Comparison of ENCODE assay signal across 11 mouse cellular contexts in genomic region chr15:80681466-80681881, GRCm38 (mm10). TPM values are rescaled to one million over a fixed set of nuclear protein-coding genes. Genes with fewer than 3 reads are reported as not detected.
DNase-seq lines count a peak whose midpoint lies in the region; ATAC-seq and TF ChIP-seq lines count a peak whose summit lies in the region.
"Had no signal": no experiment of that assay in that cellular context is flagged by ENCODE, and none has a peak within 500 bp of the region (broad histone marks: within the 10 kb centered on the region; RNA-seq: fewer than 3 reads in every experiment).

No protein-coding gene starts in this region.

- 76% methylated on average over 4 of the region's 4 CpGs for WGBS in kidney, embryonic 16.5 days

- 0 out of 2 replicates have a peak, but pooled peaks have one; percentile 29 for TF ChIP-seq POLR2A in CH12.LX (IDR thresholded peaks at IDR 0.05; ENCODE audit: low read depth, low read length)

- ATAC-seq in kidney, embryonic 16.5 days (ENCODE audit: low FRiP score, low TSS enrichment) = no peak
- ATAC-seq in hematopoietic stem cell, adult 5-6 weeks (replicated peaks in 1 of 2; ENCODE audit: insufficient read depth in 1 of 2, low FRiP score in 2 of 2, low TSS enrichment in 1 of 2, low read depth in 1 of 2, poor library complexity in 2 of 2, severe bottlenecking in 2 of 2) = peak; percentile 38 to 68; a peak in 3 of 4 replicates

- H3K4me3 ChIP-seq in kidney, embryonic 16.5 days (ENCODE audit: low read length) = no peak overlapping the region
- peak overlapping the region in 1 of 3 experiments; percentile 37 for H3K4me3 ChIP-seq in CH12.LX (replicated peaks in 1 of 3; ENCODE audit: low read depth in 2 of 3, low read length in 2 of 3, poor library complexity in 1 of 3)
- H3K4me3 ChIP-seq in left cerebral cortex, adult 2 months = no peak overlapping the region
- H3K4me3 ChIP-seq: heart, adult 2 months had no signal

- H3K27ac ChIP-seq in kidney, embryonic 16.5 days (ENCODE audit: low read length) = peak overlapping the region; percentile 21; the same call in 1 of the 2 replicates
- H3K27ac ChIP-seq in CH12.LX (ENCODE audit: insufficient read depth, low read depth) = peak overlapping the region; percentile 11; the same call in 1 of the 2 replicates
- H3K27ac ChIP-seq in left cerebral cortex, adult 2 months = no peak overlapping the region
- H3K27ac ChIP-seq: heart, adult 2 months; liver, embryonic 14.5 days had no signal

- peaks cover 33% of the 10 kb centered on the region for H3K4me1 ChIP-seq in kidney, embryonic 16.5 days (ENCODE audit: insufficient read depth, low read length)
- peaks cover 22 to 87% of the 10 kb centered on the region in 2 experiments for H3K4me1 ChIP-seq in CH12.LX (ENCODE audit: control insufficient read depth in 1 of 2, insufficient read depth in 2 of 2)

- TF ChIP-seq EP300 in CH12.LX (IDR thresholded peaks at IDR 0.05; ENCODE audit: low read length) = peak; percentile 62

- no peak for TF ChIP-seq RAD21 in CH12.LX (IDR thresholded peaks at IDR 0.05; ENCODE audit: low read depth, low read length)

- no peak for DNase-seq in kidney, postnatal 25 days
- DNase-seq in CH12.LX (ENCODE audit: extremely low read depth) = peak; percentile 73
- peak; percentile 69 to 73 for DNase-seq in spleen, postnatal 36 days (ENCODE audit: low spot score in 2 of 2)
- DNase-seq in ovary, adult 18-20 months (ENCODE audit: low spot score) = no peak
- no peak for DNase-seq in left cerebral cortex, adult 2 months (ENCODE audit: extremely low spot score in 1 of 2, low spot score in 2 of 2)
- no peak for DNase-seq in urinary bladder, postnatal 14 days (ENCODE audit: low spot score)
- DNase-seq: cerebellum, adult 11 months had no signal

- H3K4me2 ChIP-seq in kidney, embryonic 16.5 days (replicated peaks; ENCODE audit: low read depth, low read length) = no peak overlapping the region
- H3K4me2 ChIP-seq in CH12.LX (ENCODE audit: insufficient read depth, low read depth, poor library complexity, severe bottlenecking) = peak overlapping the region; percentile 41

- no peak overlapping the region for H3K9ac ChIP-seq in kidney, embryonic 16.5 days (replicated peaks; ENCODE audit: low read length)
- H3K9ac ChIP-seq in CH12.LX (ENCODE audit: insufficient read depth, low read depth) = no peak overlapping the region
- H3K9ac ChIP-seq: liver, embryonic 14.5 days had no signal

- in situ Hi-C loops in CH12.LX (cut with MboI; ENCODE audit: low pct_ligation_motif_present, low pct_unique_long_range_greater_than_20kb, low sequenced_read_pairs) = loop anchor here (5.0 kb wide), 1 partner anchor 44 kb away; no protein-coding TSS in a partner anchor

- no peaks in the 10 kb centered on the region for H3K79me2 ChIP-seq in CH12.LX (replicated peaks; ENCODE audit: control insufficient read depth, extremely low read depth, insufficient read depth, poor library complexity, severe bottlenecking)

- H3K36me3 ChIP-seq in kidney, embryonic 16.5 days (ENCODE audit: insufficient read depth, low read length) = no peaks in the 10 kb centered on the region
- no peaks in the 10 kb centered on the region for H3K36me3 ChIP-seq in CH12.LX (replicated peaks in 1 of 2; ENCODE audit: control insufficient read depth in 1 of 2, insufficient read depth in 1 of 2, low read length in 1 of 2)

- H3K9me3 ChIP-seq in kidney, embryonic 16.5 days (ENCODE audit: low read length) = no peaks in the 10 kb centered on the region
- no peaks in the 10 kb centered on the region for H3K9me3 ChIP-seq in CH12.LX (replicated peaks; ENCODE audit: low read length)

- intact Hi-C loops in left cerebral cortex, adult 2 months (cut with DNase I) = no loop called here

- TF ChIP-seq CTCF in CH12.LX (conservative IDR thresholded peaks at IDR 0.05 in 1 of 2, IDR thresholded peaks at IDR 0.05 in 1 of 2; ENCODE audit: low read depth in 2 of 2, low read length in 2 of 2) = no peak
- TF ChIP-seq CTCF in left cerebral cortex, adult 2 months (IDR thresholded peaks at IDR 0.05) = no peak

- H3K27me3 ChIP-seq in kidney, embryonic 16.5 days (ENCODE audit: insufficient read depth, low read length) = no peaks in the 10 kb centered on the region
- H3K27me3 ChIP-seq in CH12.LX (replicated peaks) = no peaks in the 10 kb centered on the region

- dilution Hi-C loops in CH12.LX (cut with MboI; ENCODE audit: extremely low pct_ligation_motif_present, extremely low pct_unique_long_range_greater_than_20kb, low sequenced_read_pairs) = no loop called here

TF ChIP-seq in CH12.LX, 34 proteins besides CTCF, POLR2A, EP300 and RAD21:
- 0 out of 2 replicates have a peak, but pooled peaks have one; percentile 33 for TF ChIP-seq TCF12 (IDR thresholded peaks at IDR 0.05; ENCODE audit: low read depth, low read length)
- TF ChIP-seq HCFC1 (IDR thresholded peaks at IDR 0.05; ENCODE audit: low read depth, low read length) = 0 out of 2 replicates have a peak, but pooled peaks have one; percentile 25
- TF ChIP-seq E2F4 (IDR thresholded peaks at IDR 0.05; ENCODE audit: insufficient replicate concordance, low read depth, low read length) = no peak
- no peak for TF ChIP-seq TBP (conservative IDR thresholded peaks at IDR 0.05; ENCODE audit: low read depth, low read length)
- TF ChIP-seq MAZ (IDR thresholded peaks at IDR 0.05; ENCODE audit: low read depth, low read length) = 0 out of 2 replicates have a peak, but pooled peaks have one; percentile 38
- TF ChIP-seq IRF4 (IDR thresholded peaks at IDR 0.05; ENCODE audit: low read depth, low read length) = peak; percentile 18; the same call in 1 of the 2 replicates
- TF ChIP-seq POLR2AphosphoS2 (IDR thresholded peaks at IDR 0.05; ENCODE audit: low read depth, low read length) = no peak
- TF ChIP-seq BHLHE40 (IDR thresholded peaks at IDR 0.05; ENCODE audit: low read depth, low read length) = peak; percentile 56
- no peak for TF ChIP-seq PAX5 (IDR thresholded peaks at IDR 0.05; ENCODE audit: low read length)
- TF ChIP-seq JUN (IDR thresholded peaks at IDR 0.05; ENCODE audit: insufficient read depth, low read depth, low read length) = no peak
- TF ChIP-seq JUND (conservative IDR thresholded peaks at IDR 0.05; ENCODE audit: low read depth, low read length) = no peak
- no peak for TF ChIP-seq SMC3 (IDR thresholded peaks at IDR 0.05; ENCODE audit: low read depth, low read length)
- TF ChIP-seq USF2 (conservative IDR thresholded peaks at IDR 0.05; ENCODE audit: low read depth, low read length) = no peak
- no peak for TF ChIP-seq MEF2A (IDR thresholded peaks at IDR 0.05; ENCODE audit: borderline replicate concordance, low read depth, low read length)
- 0 out of 2 replicates have a peak, but pooled peaks have one; percentile 28 for TF ChIP-seq SIN3A (IDR thresholded peaks at IDR 0.05; ENCODE audit: low read length)
- no peak for TF ChIP-seq MAX (IDR thresholded peaks at IDR 0.05; ENCODE audit: low read length)
- TF ChIP-seq USF1 (IDR thresholded peaks at IDR 0.05; ENCODE audit: low read depth, low read length) = no peak
- TF ChIP-seq ZNF384 (IDR thresholded peaks at IDR 0.05; ENCODE audit: low read depth, low read length) = no peak
- no peak for TF ChIP-seq RCOR1 (conservative IDR thresholded peaks at IDR 0.05; ENCODE audit: low read depth, low read length)
- no peak for TF ChIP-seq NELFE (IDR thresholded peaks at IDR 0.05; ENCODE audit: low read depth, low read length)
- TF ChIP-seq ZKSCAN1 (IDR thresholded peaks at IDR 0.05; ENCODE audit: borderline replicate concordance, low read depth, low read length) = no peak
- no peak for TF ChIP-seq CHD2 (IDR thresholded peaks at IDR 0.05; ENCODE audit: low read length)
- TF ChIP-seq ZMIZ1 (IDR thresholded peaks at IDR 0.05; ENCODE audit: low read depth, low read length) = no peak
- no peak for TF ChIP-seq ZC3H11A (IDR thresholded peaks at IDR 0.05; ENCODE audit: low read depth, low read length)
- TF ChIP-seq MAFK (IDR thresholded peaks at IDR 0.05; ENCODE audit: insufficient replicate concordance, low read length) = no peak
- TF ChIP-seq ETS1 (conservative IDR thresholded peaks at IDR 0.05; ENCODE audit: low read depth, low read length) = peak; percentile 79; the same call in 1 of the 2 replicates
- no peak for TF ChIP-seq MXI1 (IDR thresholded peaks at IDR 0.05; ENCODE audit: low read depth, low read length)
- no peak for TF ChIP-seq GABPA (IDR thresholded peaks at IDR 0.05; ENCODE audit: insufficient replicate concordance, low read depth, low read length)
- TF ChIP-seq ELF1 (IDR thresholded peaks at IDR 0.05; ENCODE audit: low read depth, low read length) = peak; percentile 67; the same call in 1 of the 2 replicates
- no peak for TF ChIP-seq KAT2A (IDR thresholded peaks at IDR 0.05; ENCODE audit: insufficient replicate concordance, low read length)
- 0 out of 2 replicates have a peak, but pooled peaks have one; percentile 55 for TF ChIP-seq MYC (IDR thresholded peaks at IDR 0.05; ENCODE audit: low read depth, low read length)
- TF ChIP-seq CHD1 (IDR thresholded peaks at IDR 0.05; ENCODE audit: low read depth, low read length) = no peak
- 0 out of 2 replicates have a peak, but pooled peaks have one; percentile 14 for TF ChIP-seq NRF1 (IDR thresholded peaks at IDR 0.05; ENCODE audit: low read depth, low read length)
- no peak for TF ChIP-seq UBTF (IDR thresholded peaks at IDR 0.05; ENCODE audit: low read depth, low read length)

RNA-seq across cellular contexts. Expression of gene Fam83f, which starts 9.8 kb away (rescaled TPM):
- polyA plus RNA-seq in kidney, embryonic 16.5 days (2015; fragmentation: Nextera tagmentation; extraction: Ambion mirVana) = 5.4 and 6.3 TPM in 2 replicates
- 0.04 and 0.08 TPM in 2 replicates for total RNA-seq in CH12.LX (2012; rRNA removed)
- total RNA-seq in CH12.LX (2014; rRNA removed) = 0.16 and 0.27 TPM in 2 replicates
- 0.19 and 0.20 TPM in 2 replicates for polyA plus RNA-seq in CH12.LX (2012; ENCODE audit: insufficient read length, low read depth)
- 0.25 TPM in 1 of 2 replicates, not detected in the other for total RNA-seq in hematopoietic stem cell, adult 5-6 weeks (2017)
- total RNA-seq in left cerebral cortex, adult 2 months (2021) = under 1 TPM; 0.26 to 0.54 TPM
- total RNA-seq: heart, adult 2 months had no signal

RNA-seq across cellular contexts. Expression of gene Tnrc6b, which starts 29.6 kb away (rescaled TPM):
- polyA plus RNA-seq in kidney, embryonic 16.5 days (2015; fragmentation: Nextera tagmentation; extraction: Ambion mirVana) = 27.4 and 33.9 TPM in 2 replicates
- total RNA-seq in CH12.LX (2012; rRNA removed) (16.1 and 16.2 TPM in 2 replicates), CH12.LX (2014; rRNA removed) (5.1 and 6.0 TPM in 2 replicates)
- polyA plus RNA-seq in CH12.LX (2012; ENCODE audit: insufficient read length, low read depth) = 15.0 and 17.1 TPM in 2 replicates
- 40.9 and 43.5 TPM in 2 replicates for total RNA-seq in hematopoietic stem cell, adult 5-6 weeks (2017)
- total RNA-seq in left cerebral cortex, adult 2 months (2021) = 100 to 1,000 TPM; 118 to 120 TPM

Comparison
In these comparisons a context has a peak if more than half of its experiments do, and no peak if none do; other contexts are left out.
1. DNase-seq: peak in CH12.LX (single experiment) and spleen, postnatal 36 days (2 of 2); none in kidney, postnatal 25 days (0 of 2), ovary, adult 18-20 months (single experiment), left cerebral cortex, adult 2 months (0 of 2) and urinary bladder, postnatal 14 days (single experiment).